Mouse (Mus musculus) lung, postnatal 0 days (tissue): ENCODE measurements around the gene Tec. TPM values are rescaled to one million over a fixed set of nuclear protein-coding genes. Genes with fewer than 3 reads are reported as not detected.

ENCODE experiments used
- ATAC-seq: fragments of 200-750 bp; cut with Nextera tagmentation; 2 replicates; pipeline ENCODE4 v1.8.0; 2017; ENCODE audit warnings: moderate library complexity
- DNase-seq: peaks from one replicate; pipeline ENCODE4 v3.0.0-alpha.2; 2016; ENCODE audit warnings: low spot score
- H3K27ac ChIP-seq: fragments of 300-500 bp; sonication (generic); 2 replicates; pipeline ENCODE4 v1.5.1; 2014; ENCODE audit warnings: antibody characterized with exemption, mild to moderate bottlenecking, low read length, mixed read lengths
- H3K27me3 ChIP-seq: fragments of 300-500 bp; sonication (generic); replicated peaks from 2 replicates; pipeline ENCODE4 v1.6.1; 2014; ENCODE audit warnings: low read length, mixed read lengths; ENCODE audit not compliant: insufficient read depth
- H3K36me3 ChIP-seq: fragments of 300-500 bp; sonication (generic); 2 replicates; pipeline ENCODE4 v1.6.1; 2014; ENCODE audit warnings: low read length, mixed read lengths; ENCODE audit not compliant: insufficient read depth
- H3K4me1 ChIP-seq: fragments of 300-500 bp; sonication (generic); 2 replicates; pipeline ENCODE4 v1.6.1; 2014; ENCODE audit warnings: antibody characterized with exemption, low read depth, low read length, mixed read lengths; ENCODE audit not compliant: insufficient read depth
- H3K4me2 ChIP-seq: fragments of 300-500 bp; sonication (generic); replicated peaks from 2 replicates; pipeline ENCODE4 v1.6.1; 2014; ENCODE audit warnings: low read depth, mild to moderate bottlenecking, low read length, moderate library complexity, mixed read lengths
- H3K4me3 ChIP-seq: fragments of 300-500 bp; sonication (generic); 2 replicates; pipeline ENCODE4 v1.5.1; 2014; ENCODE audit warnings: low read depth, low read length
- H3K9ac ChIP-seq: fragments of 300-500 bp; sonication (generic); replicated peaks from 2 replicates; pipeline ENCODE4 v1.6.1; 2014; ENCODE audit warnings: low read depth, mild to moderate bottlenecking
- H3K9me3 ChIP-seq: fragments of 300-500 bp; sonication (generic); 2 replicates; pipeline ENCODE4 v1.6.1; 2016; ENCODE audit warnings: low read length, mixed read lengths
- CTCF ChIP-seq: IDR thresholded peaks from 2 replicates; pipeline ENCODE4 v1.5.1; 2016; ENCODE audit warnings: antibody characterized with exemption, mild to moderate bottlenecking
- EP300 ChIP-seq: IDR thresholded peaks from 2 replicates; pipeline ENCODE4 v1.6.1; 2016; ENCODE audit warnings: antibody characterized with exemption, mild to moderate bottlenecking, control low read depth
- WGBS: fragments of 180-500 bp; shearing (Covaris S2); extraction: QIAGEN DNeasy Blood & Tissue Kit; methylation state at CpG from one replicate; pipeline ENCODE4 v1.1.7; 2014; 5-methylcytosine and 5-hydroxymethylcytosine counted together
- polyA plus RNA-seq: library from polyadenylated mRNA; unstranded; fragments of >200 nt; fragmentation: Nextera tagmentation; extraction: Ambion mirVana; gene quantifications from 2 replicates; pipeline ENCODE4 v1.2.1, GENCODE M21; 2015

Tec gene
- polyA plus RNA-seq, 1 experiment from 2014 or later, result 4.2 TPM

DNA sequence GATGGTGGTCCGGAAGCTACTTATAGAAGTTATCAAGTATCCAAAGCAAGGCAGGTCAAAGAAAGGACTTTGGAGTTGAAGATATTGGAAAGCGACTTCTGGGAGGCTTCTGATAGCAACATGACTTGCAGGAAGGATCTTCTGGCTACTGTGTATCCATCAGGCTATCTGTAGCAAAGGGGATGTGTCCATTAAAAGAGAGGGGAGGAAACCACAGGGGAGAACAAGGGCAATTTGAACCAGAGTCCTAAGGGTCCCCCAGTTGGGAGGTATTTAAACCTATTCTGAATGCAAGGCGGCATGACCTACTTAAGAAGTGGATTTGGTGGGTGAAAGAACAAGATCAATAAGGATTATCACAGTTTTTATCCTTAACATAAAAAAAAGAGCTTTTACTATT is 43.0 kb upstream of the Tec start:
- TF ChIP-seq CTCF, result no peak
- no peak for TF ChIP-seq EP300
- Histone ChIP-seq H3K27me3 (no peaks in the 10 kb centered on the region), H3K36me3 (no peaks in the 10 kb centered on the region), H3K9ac (no peak overlapping the region), H3K4me3 (no peak overlapping the region), H3K4me1 (peaks cover 8% of the 10 kb centered on the region; the same call in 1 of the 2 replicates), H3K4me2 (no peak overlapping the region), H3K9me3 (no peaks in the 10 kb centered on the region), H3K27ac (no peak overlapping the region)
- ATAC-seq, result no peak
- WGBS, result 89% methylated on average over 3 of the region's 3 CpGs
- DNase-seq, result no peak

DNA sequence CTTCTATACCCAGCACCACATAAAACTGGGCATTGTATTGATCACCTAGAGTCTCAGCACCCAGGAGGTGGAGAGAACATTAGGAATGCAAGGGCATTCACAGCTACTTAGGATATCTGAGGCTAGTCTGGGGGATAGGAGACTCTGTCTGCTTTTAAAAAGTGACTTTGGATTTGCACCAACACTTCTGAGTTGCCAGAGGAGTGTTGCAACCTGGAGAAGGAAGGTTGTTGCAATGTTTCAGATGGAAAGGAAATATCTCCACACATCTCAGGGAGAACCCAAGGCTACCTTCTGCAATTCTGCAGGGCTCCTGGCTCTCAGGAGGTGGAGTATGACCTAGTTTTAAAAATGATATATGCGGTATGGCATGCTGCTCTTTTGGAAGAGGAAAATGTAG is 42.1 kb upstream of the Tec start:
- ATAC-seq, result no peak
- Histone ChIP-seq H3K27ac (no peak overlapping the region), H3K4me3 (no peak overlapping the region), H3K36me3 (no peaks in the 10 kb centered on the region), H3K9ac (no peak overlapping the region), H3K27me3 (no peaks in the 10 kb centered on the region), H3K4me1 (no peaks in the 10 kb centered on the region; the same call in 1 of the 2 replicates), H3K4me2 (no peak overlapping the region), H3K9me3 (no peaks in the 10 kb centered on the region)
- TF ChIP-seq EP300 (no peak), CTCF (no peak)
- 69% methylated on average over 1 of the region's 1 CpGs for WGBS
- peak; percentile 71 for DNase-seq

DNA sequence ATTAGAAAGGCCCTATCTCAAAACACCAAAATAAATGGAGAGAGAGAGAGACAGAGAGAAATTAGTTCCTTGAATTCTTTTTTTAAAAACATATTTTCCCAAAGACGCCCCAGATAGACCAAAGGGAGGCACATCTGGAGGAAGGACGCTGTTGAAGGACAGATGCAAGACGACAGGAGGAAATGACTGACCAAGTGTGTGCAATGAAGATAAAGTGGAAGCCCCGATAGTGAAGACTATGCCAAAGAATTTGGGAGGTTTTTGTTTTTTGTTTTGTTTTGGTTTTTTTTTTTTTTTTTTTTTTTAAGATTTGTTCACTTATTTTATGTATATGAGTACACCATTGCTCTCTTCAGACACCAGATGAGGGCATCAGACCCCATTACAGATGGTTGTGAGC is 41.1 kb upstream of the Tec start:
- no peak overlapping the region for H3K4me2 ChIP-seq
- no peaks in the 10 kb centered on the region for H3K27me3 ChIP-seq
- TF ChIP-seq EP300 (no peak), CTCF (no peak)
- WGBS, result 56% methylated on average over 4 of the region's 4 CpGs
- no peaks in the 10 kb centered on the region for H3K9me3 ChIP-seq
- no peaks in the 10 kb centered on the region; the same call in 1 of the 2 replicates for H3K4me1 ChIP-seq
- no peak overlapping the region for H3K27ac ChIP-seq
- no peaks in the 10 kb centered on the region for H3K36me3 ChIP-seq
- H3K4me3 ChIP-seq, result no peak overlapping the region
- no peak overlapping the region for H3K9ac ChIP-seq
- no peak for ATAC-seq
- no peak for DNase-seq

DNA sequence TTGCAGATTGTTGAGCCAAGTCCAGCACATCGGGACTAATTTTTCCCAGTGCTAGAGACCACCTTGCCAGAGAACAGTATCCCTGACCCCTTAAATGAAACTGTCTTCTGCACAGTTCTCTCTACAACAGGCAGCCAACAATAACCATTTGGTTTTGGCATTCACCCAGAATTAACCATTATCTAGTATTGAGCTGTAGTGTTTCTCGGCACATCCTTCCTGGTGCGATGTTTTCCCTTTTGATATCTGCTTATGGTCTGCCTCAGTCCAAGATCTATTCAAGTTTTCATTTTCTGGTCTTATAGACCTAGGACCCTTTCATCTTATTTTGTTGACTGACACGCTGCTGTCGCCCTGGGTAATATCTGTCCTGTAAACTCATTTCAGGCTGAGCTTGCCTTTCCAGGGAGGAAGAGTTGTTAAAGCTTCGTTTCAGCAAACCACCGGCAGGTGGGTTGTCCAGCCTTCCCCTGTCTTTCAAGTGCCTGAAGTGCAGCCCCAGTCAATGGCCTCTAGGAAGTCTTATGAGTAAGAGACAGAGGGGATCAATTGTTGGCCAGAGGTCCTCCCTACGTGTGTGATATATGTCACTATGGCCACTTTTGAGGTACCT is 40.1 kb upstream of the Tec start:
- no peak overlapping the region for H3K27ac ChIP-seq
- H3K4me2 ChIP-seq, result no peak overlapping the region
- no peak overlapping the region for H3K9ac ChIP-seq
- TF ChIP-seq EP300, result no peak
- no peak for TF ChIP-seq CTCF
- ATAC-seq, result no peak
- H3K4me1 ChIP-seq, result no peaks in the 10 kb centered on the region; the same call in 1 of the 2 replicates
- no peaks in the 10 kb centered on the region for H3K36me3 ChIP-seq
- no peaks in the 10 kb centered on the region for H3K27me3 ChIP-seq
- DNase-seq, result no peak
- 74% methylated on average over 8 of the region's 8 CpGs for WGBS
- no peaks in the 10 kb centered on the region for H3K9me3 ChIP-seq
- H3K4me3 ChIP-seq, result no peak overlapping the region

DNA sequence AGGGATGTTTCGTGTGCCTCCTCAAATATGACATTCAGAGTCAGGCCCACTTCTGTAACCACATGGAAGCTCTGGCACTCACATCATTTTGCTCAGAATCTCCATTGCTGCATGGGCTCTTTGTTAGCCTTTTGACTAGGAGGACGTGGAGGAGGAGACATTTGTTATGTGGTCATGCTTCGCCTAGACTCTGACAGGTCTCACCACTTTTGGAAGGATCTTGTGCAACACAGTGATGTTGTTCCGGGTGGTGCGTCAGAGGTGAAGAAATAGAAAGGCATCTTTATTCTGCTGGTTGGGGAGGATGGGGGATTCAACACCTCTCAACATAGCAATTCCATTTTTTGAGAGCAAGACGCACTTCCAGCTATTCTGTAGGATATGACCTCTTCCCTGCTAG is 39.1 kb upstream of the Tec start:
- no peaks in the 10 kb centered on the region for H3K4me1 ChIP-seq
- H3K36me3 ChIP-seq, result no peaks in the 10 kb centered on the region
- no peaks in the 10 kb centered on the region for H3K9me3 ChIP-seq
- ATAC-seq (peak; percentile 31; the same call in 1 of the 2 replicates), DNase-seq (peak; percentile 68)
- no peak overlapping the region for H3K9ac ChIP-seq
- no peak overlapping the region for H3K4me3 ChIP-seq
- no peak for TF ChIP-seq CTCF
- no peak for TF ChIP-seq EP300
- 62% methylated on average over 6 of the region's 6 CpGs for WGBS
- no peaks in the 10 kb centered on the region for H3K27me3 ChIP-seq
- no peak overlapping the region for H3K4me2 ChIP-seq
- H3K27ac ChIP-seq, result no peak overlapping the region

DNA sequence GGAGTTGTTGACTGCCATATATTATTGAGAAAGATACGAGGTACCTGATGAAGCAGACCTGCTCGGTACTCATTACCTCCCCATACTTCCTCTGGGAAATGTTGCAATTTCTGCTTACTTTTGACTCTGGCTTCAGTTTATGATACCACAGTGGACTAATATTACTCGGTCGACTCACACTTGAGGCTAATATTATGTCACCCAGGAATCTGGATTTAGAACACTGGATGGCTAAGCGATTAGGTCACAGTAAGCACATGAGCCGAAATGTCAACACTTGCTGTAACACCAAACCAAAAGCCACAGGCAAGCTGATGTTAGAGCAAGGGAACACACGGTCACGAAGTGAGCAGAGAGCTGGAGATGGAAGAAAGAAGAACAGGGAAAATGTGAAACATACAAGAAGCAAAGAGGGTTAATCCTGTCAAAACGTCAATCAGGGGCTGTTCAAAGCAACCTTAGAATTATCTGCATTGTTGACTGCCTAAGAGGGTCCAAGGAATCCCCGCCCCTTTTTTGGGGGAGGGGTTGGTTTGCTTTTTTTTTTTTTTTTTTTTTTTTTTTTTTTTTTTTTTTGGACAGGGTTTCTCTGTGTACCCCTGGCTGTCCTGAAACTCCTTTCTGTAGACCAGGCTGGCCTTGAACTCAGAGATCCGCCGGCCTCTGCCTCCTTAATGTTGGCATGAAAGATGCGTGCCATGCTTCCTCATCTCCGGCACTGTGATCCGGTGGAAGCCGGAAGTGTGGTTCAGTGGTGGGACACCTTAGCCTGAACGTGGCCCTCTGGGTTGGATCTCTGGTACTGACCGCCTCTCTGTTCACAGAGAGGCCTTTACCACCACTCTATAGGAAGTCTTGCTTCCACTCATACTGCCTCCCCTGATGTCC is 36.9 kb upstream of the Tec start:
- no peak overlapping the region for H3K4me3 ChIP-seq
- peak; percentile 93 for ATAC-seq
- no peak overlapping the region for H3K9ac ChIP-seq
- peak; percentile 94 for DNase-seq
- no peaks in the 10 kb centered on the region for H3K4me1 ChIP-seq
- no peaks in the 10 kb centered on the region for H3K36me3 ChIP-seq
- no peaks in the 10 kb centered on the region for H3K27me3 ChIP-seq
- H3K9me3 ChIP-seq, result no peaks in the 10 kb centered on the region
- 0 out of 2 replicates have a peak, but pooled peaks have one; percentile 7 for TF ChIP-seq CTCF
- peak; percentile 91 for TF ChIP-seq EP300
- H3K4me2 ChIP-seq, result no peak overlapping the region
- WGBS, result 57% methylated on average over 18 of the region's 18 CpGs
- H3K27ac ChIP-seq, result peak overlapping the region; percentile 48
